Mouse (Mus musculus): Measurements from ENCODE around the gene Miox. TPM values are rescaled to one million over a fixed set of nuclear protein-coding genes. Genes with fewer than 3 reads are reported as not detected.

Gene Miox
- polyA plus RNA-seq, 1 experiment from 2014 or later: not detected

DNA sequence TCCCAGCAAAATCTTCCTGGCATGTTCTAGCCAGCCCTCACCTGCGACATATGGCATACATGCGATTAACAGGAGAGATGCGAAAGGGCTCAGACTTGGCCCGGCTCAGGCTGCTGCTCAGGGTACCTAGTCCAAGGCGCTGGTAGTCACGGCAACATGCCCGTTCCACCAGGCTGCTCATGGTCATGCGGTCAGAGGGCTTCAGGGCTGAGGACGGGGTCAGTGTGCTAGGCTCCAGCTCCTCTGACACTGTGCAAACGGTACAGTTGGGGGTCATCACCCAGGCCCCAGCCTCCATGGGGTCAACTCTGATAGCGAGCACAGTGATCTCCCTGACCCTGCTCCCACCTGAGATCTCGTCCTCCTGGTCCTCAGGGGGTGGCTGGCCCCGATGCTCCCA is 34.0 kb upstream of the Miox start:
- H3K4me2 ChIP-seq: no peak overlapping the region
- no peak overlapping the region for H3K9ac ChIP-seq
- 95% methylated on average over 13 of the region's 13 CpGs for WGBS

DNA sequence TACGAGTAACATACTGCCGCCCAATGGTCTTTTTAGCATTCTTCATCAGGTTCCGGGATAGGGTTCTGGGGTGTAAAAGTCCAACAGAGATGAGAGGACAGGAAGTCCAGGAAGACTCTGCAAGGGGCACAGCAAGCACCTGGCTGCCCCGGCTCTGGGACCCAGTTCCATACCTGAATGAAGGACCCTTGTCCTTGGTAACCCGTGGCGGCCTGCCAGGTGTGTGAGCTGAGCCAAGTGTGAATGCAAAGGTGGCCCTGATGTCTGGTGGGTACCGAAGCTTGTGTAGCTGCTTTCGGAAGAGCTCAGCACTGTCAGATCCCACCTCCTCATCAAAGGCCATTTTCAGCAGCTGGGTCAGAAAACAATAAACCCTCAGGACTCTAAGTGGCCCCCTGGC is 33.6 kb upstream of the Miox start:
- no peaks in the 10 kb centered on the region for H3K27me3 ChIP-seq

More for the DNA sequence above, 34.0 kb upstream of the Miox start:
- Histone ChIP-seq H3K36me3 (peaks cover 95% of the 10 kb centered on the region), H3K9me3 (no peaks in the 10 kb centered on the region), H3K27ac (replicated peaks) (no peak overlapping the region), H3K4me1 (replicated peaks) (no peaks in the 10 kb centered on the region), H3K27me3 (no peaks in the 10 kb centered on the region), H3K4me3 (no peak overlapping the region)
- ATAC-seq (ENCODE audit: low read depth): no peak

DNA sequence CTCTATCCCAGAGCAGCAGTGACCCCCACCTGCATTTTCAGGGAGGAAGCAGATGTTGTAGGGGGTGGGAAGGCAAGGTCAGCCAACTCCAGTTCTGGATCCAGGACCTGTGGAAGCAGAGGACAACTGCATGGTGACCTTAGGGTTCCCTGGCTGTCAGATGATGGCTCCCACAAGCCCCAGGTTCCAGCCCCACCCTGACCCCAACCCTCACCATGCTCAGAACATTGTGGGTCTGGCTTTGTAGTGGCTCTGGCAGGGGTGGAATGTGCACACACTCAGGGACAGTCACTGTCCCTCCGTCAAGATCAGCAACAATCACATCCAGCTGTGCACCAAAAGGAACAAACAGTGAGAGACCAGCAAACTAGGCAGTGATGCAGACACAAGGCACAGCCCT is 28.2 kb upstream of the Miox start:
- Histone ChIP-seq H3K4me3 (no peak overlapping the region), H3K36me3 (peaks cover 65% of the 10 kb centered on the region), H3K9ac (no peak overlapping the region), H3K4me2 (no peak overlapping the region), H3K27me3 (no peaks in the 10 kb centered on the region), H3K27ac (replicated peaks) (no peak overlapping the region), H3K4me1 (replicated peaks) (peaks cover 27% of the 10 kb centered on the region), H3K9me3 (no peaks in the 10 kb centered on the region)
- ATAC-seq (ENCODE audit: low read depth): no peak
- 64% methylated on average over 1 of the region's 1 CpGs for WGBS

More for the DNA sequence above, 33.6 kb upstream of the Miox start:
- H3K9ac ChIP-seq: no peak overlapping the region
- no peaks in the 10 kb centered on the region for H3K4me1 ChIP-seq (replicated peaks)
- H3K4me2 ChIP-seq: no peak overlapping the region
- 96% methylated on average over 8 of the region's 8 CpGs for WGBS
- H3K27ac ChIP-seq (replicated peaks): no peak overlapping the region
- ATAC-seq (ENCODE audit: low read depth): no peak
- H3K4me3 ChIP-seq: no peak overlapping the region
- no peaks in the 10 kb centered on the region for H3K9me3 ChIP-seq
- peaks cover 95% of the 10 kb centered on the region for H3K36me3 ChIP-seq

DNA sequence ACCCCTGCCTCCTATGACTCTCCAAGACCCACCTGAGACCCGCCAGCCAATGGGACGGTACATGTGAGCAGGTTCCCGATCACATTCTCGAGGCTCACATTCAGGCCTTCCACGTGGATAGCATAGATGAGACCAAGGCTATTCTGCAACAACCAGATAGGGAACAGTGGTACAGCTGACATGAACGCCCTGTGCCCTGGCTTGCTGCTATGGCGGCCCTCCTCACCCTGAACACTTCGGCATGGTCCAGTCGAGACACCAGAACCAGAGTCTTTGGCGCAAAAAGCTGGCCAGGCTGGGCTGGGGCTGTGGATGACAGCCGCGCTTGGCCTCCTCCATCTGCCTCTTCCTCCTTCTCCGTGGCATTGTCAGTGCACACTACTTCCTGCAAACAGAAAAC is 26.7 kb upstream of the Miox start:
- WGBS: 89% methylated on average over 13 of the region's 13 CpGs
- no peak for ATAC-seq (ENCODE audit: low read depth)
- no peak overlapping the region for H3K9ac ChIP-seq
- no peak overlapping the region for H3K4me3 ChIP-seq
- H3K9me3 ChIP-seq: no peaks in the 10 kb centered on the region
- H3K4me2 ChIP-seq: no peak overlapping the region
- H3K4me1 ChIP-seq (replicated peaks): peaks cover 42% of the 10 kb centered on the region
- peaks cover 50% of the 10 kb centered on the region for H3K36me3 ChIP-seq
- H3K27ac ChIP-seq (replicated peaks): no peak overlapping the region
- no peaks in the 10 kb centered on the region for H3K27me3 ChIP-seq

DNA sequence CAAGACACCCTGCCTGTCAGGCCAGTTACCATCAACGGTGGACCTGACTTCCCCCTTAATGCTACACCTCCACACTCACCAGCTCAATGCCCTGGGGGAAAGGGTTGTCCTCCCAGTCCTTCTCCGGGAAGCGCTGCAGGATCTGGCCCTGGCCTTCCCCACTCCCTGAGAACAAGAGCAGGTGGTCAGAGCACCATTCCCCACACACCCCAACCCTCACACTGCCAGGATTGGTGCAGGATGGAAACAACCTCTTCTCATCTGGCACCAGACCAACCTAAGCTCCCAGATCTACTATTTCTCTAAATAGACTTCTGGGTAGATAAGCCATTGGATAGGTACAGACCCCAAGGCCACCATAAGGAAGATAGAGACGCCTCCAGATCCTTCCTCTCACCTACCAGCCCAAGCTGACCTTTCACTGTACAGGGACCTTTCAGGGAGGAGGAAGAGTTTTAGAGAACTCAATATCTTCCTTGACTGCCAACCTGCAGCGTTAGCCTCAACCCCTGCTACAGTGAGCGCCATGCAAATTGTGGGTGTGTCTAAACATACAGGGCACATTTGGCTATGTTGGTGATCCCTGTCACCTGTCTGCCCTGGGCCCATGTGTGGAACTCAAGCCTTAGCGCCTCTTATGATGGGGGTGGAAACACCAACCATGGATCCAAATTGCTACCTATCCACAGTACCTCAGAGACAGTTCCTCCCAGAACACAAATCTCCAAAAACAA is 25.6 kb upstream of the Miox start:
- H3K27me3 ChIP-seq: no peaks in the 10 kb centered on the region
- no peak overlapping the region for H3K4me3 ChIP-seq
- peaks cover 39% of the 10 kb centered on the region for H3K36me3 ChIP-seq
- no peaks in the 10 kb centered on the region for H3K9me3 ChIP-seq
- H3K27ac ChIP-seq (replicated peaks): no peak overlapping the region
- no peak overlapping the region for H3K4me2 ChIP-seq
- no peak for ATAC-seq (ENCODE audit: low read depth)
- peaks cover 53% of the 10 kb centered on the region for H3K4me1 ChIP-seq (replicated peaks)
- no peak overlapping the region for H3K9ac ChIP-seq
- WGBS: 94% methylated on average over 7 of the region's 7 CpGs

DNA sequence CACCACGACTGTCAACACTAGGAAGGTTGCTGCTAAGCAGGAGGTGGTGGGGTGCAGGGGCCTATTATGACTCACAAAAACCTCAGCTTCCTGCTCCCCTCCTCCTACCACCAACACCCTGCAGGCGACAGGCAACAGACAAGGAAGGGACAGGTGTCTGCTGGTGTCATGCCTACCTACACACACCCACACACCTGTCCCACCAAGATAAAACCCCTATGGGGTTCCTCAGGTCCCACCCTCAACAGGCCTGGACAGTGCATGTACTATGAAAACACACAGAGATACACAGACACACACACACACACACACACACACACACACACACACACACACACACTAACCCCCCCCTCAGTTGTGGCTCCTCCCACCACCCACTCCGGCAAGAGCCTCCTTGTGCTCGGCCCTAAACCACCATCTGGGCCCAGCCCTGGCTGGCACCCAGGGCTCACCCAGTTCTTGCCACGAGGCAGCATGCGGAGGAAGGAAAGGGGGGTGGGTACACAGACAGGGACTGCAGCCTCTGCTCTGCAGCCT is 24.2 kb upstream of the Miox start:
- no peak for ATAC-seq (ENCODE audit: low read depth)
- Histone ChIP-seq H3K9ac (0 out of 2 replicates have a peak overlapping the region, but pooled peaks have one; percentile 12), H3K4me1 (replicated peaks) (peaks cover 64% of the 10 kb centered on the region), H3K36me3 (peaks cover 24% of the 10 kb centered on the region), H3K27ac (replicated peaks) (no peak overlapping the region), H3K9me3 (no peaks in the 10 kb centered on the region), H3K4me2 (no peak overlapping the region), H3K4me3 (no peak overlapping the region), H3K27me3 (no peaks in the 10 kb centered on the region)
- WGBS: 53% methylated on average over 6 of the region's 6 CpGs

DNA sequence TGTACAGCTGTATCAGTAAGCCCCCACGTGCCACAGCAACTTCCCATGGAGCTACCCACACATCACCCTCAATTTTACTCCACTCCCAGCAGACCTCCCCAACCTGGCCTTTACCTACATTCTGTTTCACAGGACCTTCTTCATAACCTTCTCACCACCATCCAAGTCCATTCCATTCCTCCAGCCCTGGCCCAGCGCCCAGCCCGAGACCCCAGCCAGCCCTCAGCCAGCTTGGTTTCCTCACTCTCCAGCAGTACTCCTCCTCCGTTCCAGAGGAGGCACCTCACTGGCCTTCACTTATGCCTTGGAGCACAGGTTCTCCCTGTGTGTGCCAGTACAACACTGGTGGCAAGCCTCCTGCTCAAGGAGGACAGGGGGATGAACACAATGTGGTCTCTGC is 20.8 kb upstream of the Miox start:
- Histone ChIP-seq H3K4me2 (peak overlapping the region; percentile 94), H3K27me3 (no peaks in the 10 kb centered on the region), H3K36me3 (no peaks in the 10 kb centered on the region), H3K27ac (replicated peaks) (no peak overlapping the region), H3K4me1 (replicated peaks) (peaks cover 67% of the 10 kb centered on the region), H3K4me3 (0 out of 2 replicates have a peak overlapping the region, but pooled peaks have one; percentile 98), H3K9ac (peak overlapping the region; percentile 90; the same call in 1 of the 2 replicates), H3K9me3 (no peaks in the 10 kb centered on the region)
- 88% methylated on average over 4 of the region's 4 CpGs for WGBS
- no peak for ATAC-seq (ENCODE audit: low read depth)

DNA sequence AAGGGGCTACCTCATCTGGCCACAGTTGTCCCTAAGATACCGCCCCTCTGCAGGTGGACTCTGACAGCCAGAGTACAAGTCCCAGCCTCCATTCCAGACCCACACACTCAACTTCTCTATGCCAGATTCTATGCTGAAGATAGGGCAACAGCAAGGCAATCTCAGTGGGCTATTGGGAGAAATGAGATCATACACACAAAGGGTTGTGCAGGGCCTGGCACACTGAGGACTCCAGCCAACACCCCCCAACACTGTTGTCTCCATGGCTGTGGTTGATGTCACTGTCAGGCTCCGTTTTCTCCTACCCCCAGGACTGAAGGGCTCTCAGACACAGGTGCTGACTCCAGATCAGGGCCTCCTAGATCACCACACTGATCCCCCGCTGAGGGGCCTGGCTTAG is 20.1 kb upstream of the Miox start:
- H3K36me3 ChIP-seq: no peaks in the 10 kb centered on the region
- H3K4me2 ChIP-seq: peak overlapping the region; percentile 94
- no peaks in the 10 kb centered on the region for H3K27me3 ChIP-seq
- H3K4me1 ChIP-seq (replicated peaks): peaks cover 59% of the 10 kb centered on the region
- H3K4me3 ChIP-seq: peak overlapping the region; percentile 98
- no peak overlapping the region for H3K27ac ChIP-seq (replicated peaks)
- H3K9me3 ChIP-seq: no peaks in the 10 kb centered on the region
- 38% methylated on average over 3 of the region's 3 CpGs for WGBS
- peak overlapping the region; percentile 90 for H3K9ac ChIP-seq
- no peak for ATAC-seq (ENCODE audit: low read depth)

DNA sequence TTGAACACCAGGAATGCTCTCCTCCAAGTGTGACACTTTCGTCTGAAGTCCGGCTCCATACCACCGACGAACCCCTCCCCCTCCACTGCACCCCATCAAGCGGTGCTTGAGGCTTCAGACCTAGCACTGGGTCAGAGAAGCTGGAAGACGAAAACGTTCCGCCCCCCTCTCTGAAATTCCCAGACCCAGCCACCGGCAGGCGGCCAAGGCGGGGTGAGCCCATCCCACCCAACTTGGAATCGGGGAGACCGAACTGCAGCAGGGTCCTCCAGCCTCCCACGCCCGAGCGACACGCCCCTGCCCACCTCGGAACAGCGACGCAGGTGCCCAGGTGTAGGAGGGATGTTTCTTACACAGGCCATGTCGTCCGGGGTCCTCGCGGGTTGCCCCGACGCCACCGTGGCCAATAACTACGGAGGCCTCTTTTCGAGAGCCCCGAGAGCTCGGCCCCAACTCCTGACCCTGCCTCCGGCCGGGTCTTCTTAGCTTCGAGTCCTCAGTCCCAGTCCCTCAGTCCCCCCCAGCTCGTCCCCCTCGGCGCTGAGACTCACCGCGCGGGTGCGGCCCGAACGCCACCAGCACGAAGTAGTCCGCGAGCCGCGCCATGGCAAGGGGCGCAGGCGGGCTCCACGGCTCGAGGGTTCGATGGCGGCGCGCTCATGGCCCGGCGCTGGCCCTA is 19.5 kb upstream of the Miox start:
- Histone ChIP-seq H3K27ac (replicated peaks) (peak overlapping the region; percentile 68; the same call in 1 of the 2 replicates), H3K9ac (peak overlapping the region; percentile 90), H3K36me3 (no peaks in the 10 kb centered on the region), H3K4me2 (peak overlapping the region; percentile 94), H3K4me1 (replicated peaks) (peaks cover 54% of the 10 kb centered on the region), H3K27me3 (no peaks in the 10 kb centered on the region), H3K4me3 (peak overlapping the region; percentile 98), H3K9me3 (no peaks in the 10 kb centered on the region)
- under 1% methylated on average over 58 of the region's 58 CpGs for WGBS
- peak; percentile 65 for ATAC-seq (ENCODE audit: low read depth)

DNA sequence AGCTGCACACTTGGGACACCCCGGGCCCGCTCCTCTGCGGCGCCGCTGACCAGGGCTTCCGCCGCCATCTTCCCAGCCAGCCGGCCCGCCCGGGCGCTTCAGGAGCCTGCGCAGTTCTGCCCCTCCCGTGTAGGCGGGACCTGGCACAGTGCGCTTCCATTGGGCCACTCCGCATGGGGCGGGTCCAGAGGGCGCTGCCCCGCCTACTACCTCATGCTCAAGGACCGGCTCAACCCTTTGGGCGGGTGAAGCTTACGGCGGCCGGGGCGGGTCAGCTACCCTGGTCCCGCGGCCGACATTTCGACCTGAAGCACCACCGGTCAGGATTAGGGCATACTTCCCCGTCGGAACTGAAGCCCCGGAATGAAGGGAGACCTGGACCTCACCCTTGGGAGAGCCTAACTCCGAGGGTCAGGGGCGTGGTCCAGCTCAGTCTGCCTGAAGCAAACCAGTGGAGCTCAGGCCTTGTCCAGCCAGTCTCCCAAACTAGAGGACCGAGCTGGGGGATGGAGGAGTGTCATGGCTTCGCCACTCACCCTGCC is 18.9 kb upstream of the Miox start, which contains the start of gene Sbf1:
Gene Sbf1 (minus strand): TSS at position 122 of the 542 bp plus-strand sequence.
- Histone ChIP-seq H3K4me2 (peak within 1 kb of the TSS; percentile 94), H3K9me3 (no peaks in the 10 kb centered on the region), H3K36me3 (no peaks in the 10 kb centered on the region), H3K27ac (replicated peaks) (peak within 1 kb of the TSS; percentile 68), H3K4me3 (peak within 1 kb of the TSS; percentile 98), H3K27me3 (no peaks in the 10 kb centered on the region), H3K4me1 (replicated peaks) (peaks cover 48% of the 10 kb centered on the region), H3K9ac (peak within 1 kb of the TSS; percentile 90)
- 1% methylated on average over 37 of the region's 37 CpGs for WGBS
- ATAC-seq (ENCODE audit: low read depth): peak; percentile 100

DNA sequence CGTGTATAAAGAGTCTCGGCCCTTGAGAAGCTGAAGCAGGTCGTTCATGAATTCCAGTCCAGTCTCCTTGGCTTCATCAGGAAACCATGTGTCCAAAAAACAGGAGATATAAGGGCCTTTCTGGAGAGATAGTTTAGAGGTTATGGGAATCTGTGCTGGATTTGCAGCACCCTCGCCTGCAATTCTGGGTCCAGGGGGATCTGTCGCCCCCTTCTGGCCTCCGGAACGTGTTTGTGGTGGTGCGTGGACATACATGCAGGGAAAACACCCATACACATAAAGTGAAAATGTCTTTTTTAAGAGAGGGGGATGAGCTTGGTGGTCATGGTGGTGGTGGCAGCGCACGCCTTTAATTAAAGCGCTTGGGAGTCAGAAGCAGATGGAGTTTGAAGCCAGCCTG is 18.1 kb upstream of the Miox start:
- Histone ChIP-seq H3K9ac (no peak overlapping the region), H3K4me3 (peak overlapping the region; percentile 98; the same call in 1 of the 2 replicates), H3K27me3 (no peaks in the 10 kb centered on the region), H3K36me3 (no peaks in the 10 kb centered on the region), H3K4me2 (no peak overlapping the region), H3K4me1 (replicated peaks) (peaks cover 39% of the 10 kb centered on the region), H3K9me3 (no peaks in the 10 kb centered on the region), H3K27ac (replicated peaks) (no peak overlapping the region)
- WGBS: 70% methylated on average over 11 of the region's 11 CpGs
- no peak for ATAC-seq (ENCODE audit: low read depth)

DNA sequence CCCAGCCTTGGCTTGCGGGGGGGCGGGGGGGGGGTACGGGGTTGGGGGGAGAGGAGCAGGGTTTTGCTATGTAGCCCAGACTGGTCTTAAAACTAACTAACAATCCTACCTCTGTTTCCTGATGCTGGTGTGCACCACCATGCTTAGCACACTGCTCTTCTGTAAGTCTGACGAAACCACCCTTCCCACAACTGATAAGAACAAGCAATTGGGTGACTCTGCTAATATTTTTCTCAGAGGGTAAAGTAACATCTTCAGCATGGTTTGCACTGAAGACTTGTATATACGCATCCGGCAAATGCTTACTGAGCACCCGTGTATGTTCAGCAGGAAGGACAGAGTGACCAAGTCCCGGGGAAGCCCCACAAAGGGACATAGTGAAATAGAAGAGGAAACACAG is 12.9 kb upstream of the Miox start:
- Histone ChIP-seq H3K9ac (no peak overlapping the region), H3K4me1 (replicated peaks) (peaks cover 7% of the 10 kb centered on the region; the same call in 1 of the 2 replicates), H3K27me3 (peaks cover 14% of the 10 kb centered on the region), H3K27ac (replicated peaks) (no peak overlapping the region), H3K36me3 (no peaks in the 10 kb centered on the region), H3K4me2 (no peak overlapping the region), H3K4me3 (no peak overlapping the region), H3K9me3 (no peaks in the 10 kb centered on the region)
- ATAC-seq (ENCODE audit: low read depth): no peak
- WGBS: 82% methylated on average over 8 of the region's 8 CpGs
